Mouse (Mus musculus) left cerebral cortex, postnatal 10 days (tissue): ENCODE measurements around the gene Gm20929. TPM values are rescaled to one million over a fixed set of nuclear protein-coding genes. Genes with fewer than 3 reads are reported as not detected.
"Not testable (repeated sequence)": the region's sequence is repeated elsewhere in the genome, so short reads cannot be mapped to it uniquely, and the experiment has no call there.

Source experiments
- DNase-seq, 2 experiments: peaks; one replicate each; pipeline ENCODE4 v3.0.0; 2021 to 2022; ENCODE audit warnings: low spot score in 2 of 2, mixed read lengths in 1 of 2; ENCODE audit errors: extremely low spot score in 1 of 2
- intact Hi-C: fragments of 180-260 bp; cut with DNase I; formaldehyde crosslinking; loops from one replicate; pipeline ENCODE4 v1.15.1; 2025
- total RNA-seq, 2 experiments: library from RNA; stranded (reverse); gene quantifications; 2 replicates each; pipeline ENCODE4 v1.2.3; 2021

Gm20929 gene
- not detected for total RNA-seq

- DNase-seq, intact Hi-C loops: not testable (repeated sequence)
These were observed at the start of gene Gm20929 for GRCm38 (mm10) chrY:53843649-53844048. Gene Gm20929, plus strand, starts transcription at chrY:53843949.
